Mouse (Mus musculus) heart, adult 10 weeks (tissue): ENCODE measurements around the gene Thap2. TPM values are rescaled to one million over a fixed set of nuclear protein-coding genes. Genes with fewer than 3 reads are reported as not detected.

ENCODE experiments used
- polyA plus RNA-seq: library from polyadenylated mRNA; stranded (reverse); fragments of 350-450 nt; fragmentation: Illumina TruSeq; extraction: RNeasy Lipid Tissue Mini Kit (QIAGEN cat#74804); gene quantifications from one replicate; pipeline ENCODE4 v1.2.3, GENCODE M21; 2014; ENCODE audit warnings: low read depth, low replicate concordance

Gene Thap2
- polyA plus RNA-seq = 9.0 TPM

DNA sequence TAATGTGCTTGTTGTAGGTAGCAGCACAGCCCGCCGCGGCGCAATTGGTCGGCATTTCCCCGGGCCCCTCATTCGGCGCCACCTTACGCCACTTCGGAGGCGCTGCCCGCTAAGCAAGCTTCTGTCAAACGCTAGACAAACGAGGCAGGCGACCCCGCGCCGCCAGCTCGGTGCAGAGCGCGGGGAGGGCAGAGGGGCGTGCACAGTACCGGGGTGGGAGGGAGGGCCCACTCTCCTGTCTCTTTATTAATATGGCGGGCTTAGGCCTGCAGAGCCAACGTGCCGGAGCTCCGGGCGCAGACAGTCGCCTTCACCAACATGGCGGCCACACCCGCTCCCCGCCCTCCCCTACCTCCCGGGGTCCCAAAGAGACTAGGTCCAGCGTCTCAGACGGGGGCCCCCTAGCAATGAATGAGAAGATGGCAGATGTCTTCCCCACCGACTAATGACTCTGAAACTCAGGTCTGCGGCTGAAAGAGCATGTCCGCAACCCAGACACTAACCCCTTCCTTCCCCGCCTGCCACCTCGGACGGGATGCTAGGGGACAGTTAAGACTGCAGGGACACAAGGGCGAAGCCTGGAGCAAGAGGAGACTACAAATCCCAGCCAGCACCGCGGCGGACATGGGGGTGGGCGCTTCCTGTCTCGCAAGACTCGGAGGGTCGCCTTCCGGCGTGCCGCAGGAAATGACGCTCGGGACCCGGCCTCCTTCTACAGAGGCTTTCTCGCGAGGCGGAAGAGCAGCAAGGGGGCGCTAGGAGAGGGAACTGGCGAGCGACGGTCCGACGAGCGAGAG is at the start of gene Thap2, which contains the start of gene Zfc3h1:
Thap2 (minus strand) TSS at position 223 of the 797 bp plus-strand sequence.
Zfc3h1 (plus strand) TSS at position 739 of the 797 bp plus-strand sequence.

DNA sequence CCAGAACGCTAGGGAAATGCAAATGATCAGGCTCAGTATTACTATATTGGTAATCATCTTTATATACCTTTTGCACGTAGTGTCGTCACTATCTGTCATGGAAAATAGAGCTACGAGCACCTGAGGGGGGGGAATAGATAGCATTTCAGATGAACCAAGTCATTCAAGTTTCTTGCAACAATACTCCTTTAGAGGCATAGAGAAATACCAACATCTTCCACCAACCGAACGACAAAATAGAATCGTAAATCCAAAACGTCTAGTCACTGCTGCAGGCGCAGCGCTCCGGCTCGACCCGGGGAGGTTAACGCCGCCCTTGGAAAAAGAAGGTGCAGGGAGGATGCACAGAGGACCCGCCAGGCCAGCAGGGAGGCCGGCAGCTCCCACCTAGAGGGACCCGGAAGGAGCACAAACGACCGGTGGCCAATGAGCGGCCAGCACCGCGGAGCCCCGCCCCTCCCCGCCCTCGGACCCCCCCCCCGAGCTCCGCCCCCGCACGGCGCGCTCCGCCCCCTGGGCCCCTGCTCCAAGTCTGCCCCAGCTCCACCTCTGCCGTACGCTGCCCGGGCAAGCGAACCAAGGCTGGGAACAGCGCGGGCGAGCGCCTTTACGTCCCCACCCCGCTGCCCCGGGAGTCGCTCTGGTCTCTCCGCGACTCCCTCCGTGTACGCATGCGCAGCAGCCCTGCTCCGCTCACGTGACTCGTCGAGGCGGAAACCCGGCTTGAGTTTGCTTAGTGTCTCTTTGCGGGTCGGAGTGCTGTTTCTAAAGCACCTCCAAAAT is 22.2 kb downstream of the Thap2 start, which contains the start of gene Tmem19:
Tmem19 (minus strand) TSS at position 662 of the 783 bp plus-strand sequence.

Other genes starting within 250 kb of the Thap2 start
- not detected for gene Tph2, start 199.4 kb downstream of the Thap2 start, polyA plus RNA-seq
- 34.7 TPM for gene Tbc1d15, start 133.0 kb downstream of the Thap2 start, polyA plus RNA-seq
- gene Rab21, start 68.8 kb downstream of the Thap2 start, polyA plus RNA-seq = 59.4 TPM
- gene Tmem19, start 21.9 kb downstream of the Thap2 start, polyA plus RNA-seq = 11.9 TPM
- gene Zfc3h1, start 516 bp upstream of the Thap2 start, polyA plus RNA-seq = 28.4 TPM
- not detected for gene A930009A15Rik, start 185.5 kb upstream of the Thap2 start, polyA plus RNA-seq
- 0.08 TPM for gene Lgr5, start 203.3 kb upstream of the Thap2 start, polyA plus RNA-seq